Mouse (Mus musculus): ENCODE data around the gene Stx11. TPM values are rescaled to one million over a fixed set of nuclear protein-coding genes. Genes with fewer than 3 reads are reported as not detected.

The Stx11 gene
- polyA plus RNA-seq, 1 experiment from 2014 or later: 2.0 TPM

DNA sequence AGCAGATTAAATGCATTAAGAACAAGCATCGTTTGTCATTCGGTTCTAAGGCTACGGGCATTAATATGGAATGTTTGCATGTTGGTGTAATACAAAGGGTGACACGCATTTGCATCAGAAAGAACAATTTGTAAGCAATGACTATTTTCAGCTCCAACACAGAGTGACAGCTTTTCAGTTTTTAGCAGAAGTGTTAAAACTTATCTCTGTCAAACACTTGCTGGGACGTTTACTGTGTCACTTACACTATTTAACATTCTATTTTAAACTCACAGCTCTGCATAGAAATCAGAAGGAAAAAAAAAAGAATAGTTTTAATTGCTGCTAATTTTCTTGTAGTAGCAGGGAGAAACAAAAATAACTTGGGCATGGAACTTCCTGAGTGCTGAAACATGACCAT lies 22.4 kb upstream of the Stx11 start:
- H3K4me2 ChIP-seq (replicated peaks): no peak overlapping the region
- DNase-seq (ENCODE audit: low spot score): no peak

DNA sequence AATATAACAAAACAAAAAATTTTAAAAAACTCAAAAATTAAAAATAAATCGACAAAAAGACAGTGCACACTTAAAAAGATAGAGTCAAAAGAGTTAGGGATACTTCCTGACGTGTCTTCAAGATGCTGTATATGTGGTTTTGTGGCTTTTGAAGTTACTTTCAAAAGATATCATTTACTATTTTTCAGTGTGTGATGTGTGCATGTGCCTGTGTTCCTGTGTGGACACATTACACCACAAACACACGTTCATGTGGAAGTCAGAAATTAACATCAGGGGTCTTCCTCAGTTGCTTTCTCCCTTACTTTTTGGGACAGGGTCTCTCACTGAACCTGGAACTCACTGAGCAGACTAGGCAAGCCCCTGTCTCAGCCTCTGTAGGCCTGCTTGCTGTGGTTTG lies 20.9 kb upstream of the Stx11 start:
- Histone ChIP-seq H3K27me3 (ENCODE audit: control insufficient read depth, insufficient read depth, low read length) (no peaks in the 10 kb centered on the region), H3K36me3 (replicated peaks; ENCODE audit: control insufficient read depth, insufficient read depth) (no peaks in the 10 kb centered on the region), H3K4me2 (replicated peaks) (no peak overlapping the region), H3K9me3 (ENCODE audit: control insufficient read depth, low read length) (no peaks in the 10 kb centered on the region), H3K4me1 (replicated peaks; ENCODE audit: control insufficient read depth, insufficient read depth, low read length) (no peaks in the 10 kb centered on the region), H3K9ac (no peak overlapping the region), H3K27ac (no peak overlapping the region), H3K4me3 (replicated peaks; ENCODE audit: low read length) (no peak overlapping the region)
- DNase-seq (ENCODE audit: low spot score) (no peak), ATAC-seq (ENCODE audit: low FRiP score) (no peak)
- 90% methylated on average over 3 of the region's 3 CpGs for WGBS

More for the DNA sequence above, 22.4 kb upstream of the Stx11 start:
- Histone ChIP-seq H3K4me1 (replicated peaks; ENCODE audit: control insufficient read depth, insufficient read depth, low read length) (no peaks in the 10 kb centered on the region), H3K9me3 (ENCODE audit: control insufficient read depth, low read length) (no peaks in the 10 kb centered on the region), H3K27me3 (ENCODE audit: control insufficient read depth, insufficient read depth, low read length) (no peaks in the 10 kb centered on the region), H3K27ac (no peak overlapping the region), H3K4me3 (replicated peaks; ENCODE audit: low read length) (no peak overlapping the region), H3K36me3 (replicated peaks; ENCODE audit: control insufficient read depth, insufficient read depth) (no peaks in the 10 kb centered on the region), H3K9ac (no peak overlapping the region)
- 38% methylated on average over 5 of the region's 5 CpGs for WGBS
- ATAC-seq (ENCODE audit: low FRiP score): no peak

DNA sequence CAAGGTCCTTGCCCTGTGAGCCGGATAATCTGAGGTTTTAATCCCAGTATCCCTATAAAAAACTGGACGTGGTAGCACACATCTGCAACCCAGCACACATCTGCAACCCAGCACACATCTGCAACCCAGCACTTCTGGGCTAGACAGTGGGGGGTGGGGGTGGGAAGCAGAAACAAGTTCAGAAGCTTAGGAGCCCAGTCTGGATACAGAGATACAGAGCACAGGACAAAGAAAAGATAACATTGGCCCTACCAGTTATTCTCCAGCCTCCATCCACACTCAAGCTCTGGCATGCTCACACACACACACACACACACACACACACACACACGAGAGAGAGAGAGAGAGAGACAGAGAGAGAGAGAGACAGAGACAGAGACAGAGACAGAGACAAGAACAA lies 19.4 kb upstream of the Stx11 start:
- no peak overlapping the region for H3K27ac ChIP-seq
- no peak overlapping the region for H3K4me3 ChIP-seq (replicated peaks; ENCODE audit: low read length)
- ATAC-seq (ENCODE audit: low FRiP score): no peak
- no peaks in the 10 kb centered on the region for H3K9me3 ChIP-seq (ENCODE audit: control insufficient read depth, low read length)
- no peak overlapping the region for H3K9ac ChIP-seq
- H3K4me2 ChIP-seq (replicated peaks): no peak overlapping the region
- no peaks in the 10 kb centered on the region for H3K27me3 ChIP-seq (ENCODE audit: control insufficient read depth, insufficient read depth, low read length)
- H3K36me3 ChIP-seq (replicated peaks; ENCODE audit: control insufficient read depth, insufficient read depth): no peaks in the 10 kb centered on the region
- 72% methylated on average over 3 of the region's 3 CpGs for WGBS
- H3K4me1 ChIP-seq (replicated peaks; ENCODE audit: control insufficient read depth, insufficient read depth, low read length): no peaks in the 10 kb centered on the region
- DNase-seq (ENCODE audit: low spot score): no peak

GRCm38 (mm10) chr10:12981071-12981470 lies 17.0 kb upstream of the Stx11 start:
- no peak overlapping the region for H3K9ac ChIP-seq
- no peaks in the 10 kb centered on the region for H3K4me1 ChIP-seq (replicated peaks; ENCODE audit: control insufficient read depth, insufficient read depth, low read length)
- WGBS: 78% methylated on average over 7 of the region's 7 CpGs
- DNase-seq (ENCODE audit: low spot score) (no peak), ATAC-seq (ENCODE audit: low FRiP score) (no peak)
- H3K9me3 ChIP-seq (ENCODE audit: control insufficient read depth, low read length): no peaks in the 10 kb centered on the region
- no peak overlapping the region for H3K27ac ChIP-seq
- H3K36me3 ChIP-seq (replicated peaks; ENCODE audit: control insufficient read depth, insufficient read depth): no peaks in the 10 kb centered on the region
- H3K4me2 ChIP-seq (replicated peaks): no peak overlapping the region
- no peak overlapping the region for H3K4me3 ChIP-seq (replicated peaks; ENCODE audit: low read length)
- H3K27me3 ChIP-seq (ENCODE audit: control insufficient read depth, insufficient read depth, low read length): no peaks in the 10 kb centered on the region

GRCm38 (mm10) chr10:12977787-12978212 lies 13.7 kb upstream of the Stx11 start:
- no peaks in the 10 kb centered on the region for H3K9me3 ChIP-seq (ENCODE audit: control insufficient read depth, low read length)
- no peak overlapping the region for H3K9ac ChIP-seq
- H3K27ac ChIP-seq: no peak overlapping the region
- H3K4me3 ChIP-seq (replicated peaks; ENCODE audit: low read length): no peak overlapping the region
- ATAC-seq (ENCODE audit: low FRiP score) (no peak), DNase-seq (ENCODE audit: low spot score) (no peak)
- H3K36me3 ChIP-seq (replicated peaks; ENCODE audit: control insufficient read depth, insufficient read depth): no peaks in the 10 kb centered on the region
- no peaks in the 10 kb centered on the region for H3K4me1 ChIP-seq (replicated peaks; ENCODE audit: control insufficient read depth, insufficient read depth, low read length)
- H3K4me2 ChIP-seq (replicated peaks): no peak overlapping the region
- H3K27me3 ChIP-seq (ENCODE audit: control insufficient read depth, insufficient read depth, low read length): no peaks in the 10 kb centered on the region
- WGBS: 79% methylated on average over 9 of the region's 9 CpGs

DNA sequence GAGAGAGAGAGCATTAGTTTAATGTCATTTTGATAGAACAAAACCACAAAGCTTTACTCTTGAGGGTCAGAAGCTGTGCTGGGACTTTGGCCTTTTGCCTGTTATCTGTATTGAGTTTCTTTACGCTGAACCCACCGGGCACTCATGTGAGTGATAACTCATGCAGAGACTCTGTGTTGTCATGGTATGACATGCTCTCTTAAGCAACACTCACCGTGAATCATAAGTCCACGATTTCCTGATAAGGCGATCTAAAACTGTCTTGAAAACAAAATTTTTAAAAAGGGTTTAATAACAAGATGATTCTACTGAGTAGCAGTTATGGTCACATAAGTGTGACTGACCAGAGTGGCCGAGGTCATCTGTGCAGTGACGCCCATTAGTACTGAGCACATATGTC lies 12.5 kb upstream of the Stx11 start:
- WGBS: 91% methylated on average over 7 of the region's 7 CpGs

GRCm38 (mm10) chr10:12975957-12976356 lies 11.9 kb upstream of the Stx11 start:
- DNase-seq (ENCODE audit: low spot score) (no peak), ATAC-seq (ENCODE audit: low FRiP score) (no peak)
- no peaks in the 10 kb centered on the region for H3K9me3 ChIP-seq (ENCODE audit: control insufficient read depth, low read length)
- H3K9ac ChIP-seq: no peak overlapping the region
- H3K4me3 ChIP-seq (replicated peaks; ENCODE audit: low read length): no peak overlapping the region
- no peaks in the 10 kb centered on the region for H3K4me1 ChIP-seq (replicated peaks; ENCODE audit: control insufficient read depth, insufficient read depth, low read length)
- no peak overlapping the region for H3K27ac ChIP-seq
- 86% methylated on average over 7 of the region's 7 CpGs for WGBS
- H3K36me3 ChIP-seq (replicated peaks; ENCODE audit: control insufficient read depth, insufficient read depth): no peaks in the 10 kb centered on the region
- H3K4me2 ChIP-seq (replicated peaks): no peak overlapping the region
- H3K27me3 ChIP-seq (ENCODE audit: control insufficient read depth, insufficient read depth, low read length): no peaks in the 10 kb centered on the region

More for the DNA sequence above, 12.5 kb upstream of the Stx11 start:
- Histone ChIP-seq H3K27ac (no peak overlapping the region), H3K4me2 (replicated peaks) (no peak overlapping the region), H3K4me3 (replicated peaks; ENCODE audit: low read length) (no peak overlapping the region), H3K9me3 (ENCODE audit: control insufficient read depth, low read length) (no peaks in the 10 kb centered on the region), H3K36me3 (replicated peaks; ENCODE audit: control insufficient read depth, insufficient read depth) (no peaks in the 10 kb centered on the region), H3K9ac (no peak overlapping the region), H3K27me3 (ENCODE audit: control insufficient read depth, insufficient read depth, low read length) (no peaks in the 10 kb centered on the region), H3K4me1 (replicated peaks; ENCODE audit: control insufficient read depth, insufficient read depth, low read length) (no peaks in the 10 kb centered on the region)
- DNase-seq (ENCODE audit: low spot score) (no peak), ATAC-seq (ENCODE audit: low FRiP score) (no peak)

DNA sequence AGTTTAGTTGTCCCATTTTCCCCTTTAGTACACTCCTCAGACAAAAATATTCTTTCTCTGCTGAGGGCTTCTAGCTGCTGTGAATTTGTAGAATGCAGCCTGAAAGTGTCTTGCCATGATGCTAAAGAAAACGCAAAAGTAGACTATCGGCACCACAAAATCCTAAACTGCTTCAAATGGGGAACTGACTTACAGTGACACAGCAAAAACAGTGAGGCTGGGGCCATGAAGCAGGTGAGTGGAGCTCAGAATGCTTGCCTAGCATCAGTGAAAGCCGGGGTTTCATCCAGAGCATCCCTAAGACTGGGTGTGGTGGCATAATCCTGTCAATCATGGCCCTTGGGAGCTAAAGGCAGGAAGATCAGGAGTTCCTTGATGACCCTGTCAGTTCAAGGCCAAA lies 11.4 kb upstream of the Stx11 start:
- WGBS: 96% methylated on average over 3 of the region's 3 CpGs
- no peak overlapping the region for H3K9ac ChIP-seq
- no peak for ATAC-seq (ENCODE audit: low FRiP score)

DNA sequence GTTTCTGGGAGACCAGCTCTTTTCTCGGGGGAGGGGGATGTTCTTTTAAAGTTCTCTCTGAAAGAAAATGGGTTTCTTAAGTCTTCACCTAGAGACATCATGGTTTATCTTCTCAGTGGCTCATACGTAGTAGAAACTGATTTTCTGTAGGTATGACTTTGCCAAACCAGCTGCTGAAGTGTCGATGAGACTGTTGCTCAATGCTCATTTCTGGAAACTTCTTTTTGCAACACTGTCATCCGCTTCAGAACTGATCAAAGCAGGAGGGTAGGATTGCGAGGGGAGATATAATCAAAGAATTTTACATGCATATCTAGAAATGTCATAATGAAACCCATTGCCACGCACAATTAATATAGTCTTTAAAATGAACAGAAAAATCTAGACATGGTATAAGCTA lies 10.5 kb upstream of the Stx11 start:
- DNase-seq (ENCODE audit: low spot score) (no peak), ATAC-seq (ENCODE audit: low FRiP score) (no peak)
- no peaks in the 10 kb centered on the region for H3K9me3 ChIP-seq (ENCODE audit: control insufficient read depth, low read length)
- H3K4me3 ChIP-seq (replicated peaks; ENCODE audit: low read length): no peak overlapping the region
- no peak overlapping the region for H3K4me2 ChIP-seq (replicated peaks)
- H3K4me1 ChIP-seq (replicated peaks; ENCODE audit: control insufficient read depth, insufficient read depth, low read length): no peaks in the 10 kb centered on the region
- WGBS: 98% methylated on average over 6 of the region's 6 CpGs
- no peak overlapping the region for H3K9ac ChIP-seq
- no peaks in the 10 kb centered on the region for H3K36me3 ChIP-seq (replicated peaks; ENCODE audit: control insufficient read depth, insufficient read depth)
- no peaks in the 10 kb centered on the region for H3K27me3 ChIP-seq (ENCODE audit: control insufficient read depth, insufficient read depth, low read length)
- H3K27ac ChIP-seq: no peak overlapping the region

More for the DNA sequence above, 11.4 kb upstream of the Stx11 start:
- H3K4me1 ChIP-seq (replicated peaks; ENCODE audit: control insufficient read depth, insufficient read depth, low read length): no peaks in the 10 kb centered on the region
- H3K4me3 ChIP-seq (replicated peaks; ENCODE audit: low read length): no peak overlapping the region
- no peak overlapping the region for H3K27ac ChIP-seq
- DNase-seq (ENCODE audit: low spot score): no peak
- no peak overlapping the region for H3K4me2 ChIP-seq (replicated peaks)
- no peaks in the 10 kb centered on the region for H3K9me3 ChIP-seq (ENCODE audit: control insufficient read depth, low read length)
- H3K36me3 ChIP-seq (replicated peaks; ENCODE audit: control insufficient read depth, insufficient read depth): no peaks in the 10 kb centered on the region
- H3K27me3 ChIP-seq (ENCODE audit: control insufficient read depth, insufficient read depth, low read length): no peaks in the 10 kb centered on the region

DNA sequence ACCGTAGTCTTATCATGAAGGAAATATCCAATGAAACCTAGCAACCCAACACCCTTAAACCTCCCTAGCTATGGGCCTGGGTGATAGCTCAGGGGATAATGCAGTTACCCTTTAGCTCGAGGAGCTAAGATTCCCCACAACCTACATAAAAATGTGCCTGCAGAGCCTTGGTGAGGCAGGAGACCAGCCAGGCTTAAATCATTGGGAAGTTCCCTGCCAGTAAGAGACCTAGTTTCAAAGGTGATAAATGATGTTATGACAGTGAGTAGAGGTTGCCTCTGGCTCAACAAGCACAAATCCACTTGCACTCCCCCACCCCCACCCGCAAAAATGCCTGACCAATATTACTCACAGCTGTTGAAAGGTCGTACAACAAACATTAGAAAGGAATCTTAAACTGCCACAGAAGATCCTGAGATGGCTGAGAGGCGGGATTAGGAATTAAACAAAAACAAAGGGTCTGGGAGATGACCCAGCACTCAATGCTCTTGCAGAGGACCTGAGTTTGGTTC lies 1.6 kb upstream of the Stx11 start:
- no peak for DNase-seq (ENCODE audit: low spot score)
- WGBS: 82% methylated on average over 5 of the region's 5 CpGs
- no peaks in the 10 kb centered on the region for H3K4me1 ChIP-seq (replicated peaks; ENCODE audit: control insufficient read depth, insufficient read depth, low read length)
- H3K27ac ChIP-seq: no peak overlapping the region
- no peaks in the 10 kb centered on the region for H3K36me3 ChIP-seq (replicated peaks; ENCODE audit: control insufficient read depth, insufficient read depth)
- no peaks in the 10 kb centered on the region for H3K9me3 ChIP-seq (ENCODE audit: control insufficient read depth, low read length)
- ATAC-seq (ENCODE audit: low FRiP score): no peak
- no peak overlapping the region for H3K4me3 ChIP-seq (replicated peaks; ENCODE audit: low read length)
- H3K9ac ChIP-seq: no peak overlapping the region
- H3K27me3 ChIP-seq (ENCODE audit: control insufficient read depth, insufficient read depth, low read length): no peaks in the 10 kb centered on the region
- no peak overlapping the region for H3K4me2 ChIP-seq (replicated peaks)
